Mouse (Mus musculus): ENCODE results near the gene Gga1. TPM values are rescaled to one million over a fixed set of nuclear protein-coding genes. Genes with fewer than 3 reads are reported as not detected.
"Not testable (repeated sequence)": the region's sequence is repeated elsewhere in the genome, so short reads cannot be mapped to it uniquely, and the experiment has no call there.

The Gga1 gene
- polyA plus RNA-seq, 1 experiment from 2014 or later, result 56.5 TPM

DNA sequence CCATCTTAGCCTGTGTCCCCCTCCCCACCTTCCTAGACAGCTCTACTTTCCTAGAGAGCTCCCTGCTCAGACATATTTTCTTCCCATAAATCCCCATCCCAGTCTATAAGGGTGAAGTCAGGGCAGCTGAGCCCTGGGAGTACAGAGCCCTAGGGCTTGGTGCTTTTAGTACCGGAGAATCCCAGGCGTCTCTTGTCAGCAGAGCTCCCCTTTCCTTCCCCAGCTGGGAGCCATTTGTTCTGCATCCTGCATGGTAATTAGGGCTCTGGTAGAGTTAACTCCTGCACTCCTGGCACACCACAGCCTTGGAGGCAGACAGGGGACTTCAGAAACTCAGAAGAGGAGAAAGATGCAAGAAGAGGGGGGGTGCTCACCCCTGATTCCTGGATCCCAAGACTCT lies 37.2 kb upstream of the Gga1 start:
- peaks cover 20% of the 10 kb centered on the region for H3K27me3 ChIP-seq (ENCODE audit: low read depth, poor library complexity, severe bottlenecking)
- peaks cover 81% of the 10 kb centered on the region for H3K4me1 ChIP-seq
- peak overlapping the region; percentile 84 for H3K27ac ChIP-seq
- H3K4me3 ChIP-seq, result 0 out of 2 replicates have a peak overlapping the region, but pooled peaks have one; percentile 9
- peak; percentile 73 for DNase-seq (ENCODE audit: low spot score)
- H3K36me3 ChIP-seq, result no peaks in the 10 kb centered on the region
- WGBS, result 0% methylated on average over 2 of the region's 2 CpGs
- H3K9me3 ChIP-seq (replicated peaks), result no peaks in the 10 kb centered on the region

DNA sequence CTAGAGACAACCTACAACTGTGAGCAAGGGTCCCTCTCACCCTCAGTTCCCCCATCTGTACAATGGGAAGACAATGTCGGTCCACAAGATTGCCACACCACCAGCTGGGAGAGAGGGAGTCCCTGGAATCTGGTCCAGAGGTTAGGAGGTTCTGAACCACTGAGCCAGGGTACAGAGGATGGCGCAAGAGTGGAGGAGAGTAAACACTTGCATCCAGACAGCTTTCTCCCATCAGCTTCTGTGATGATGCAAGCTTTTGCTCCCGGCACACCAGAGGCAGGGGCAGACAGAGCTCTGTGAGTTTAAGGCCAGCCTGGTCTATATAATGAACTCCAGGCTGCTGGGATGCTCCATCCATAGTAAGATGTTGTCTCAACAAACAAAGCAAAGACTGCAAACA lies 36.7 kb upstream of the Gga1 start:
- WGBS, result 42% methylated on average over 3 of the region's 3 CpGs
- peaks cover 23% of the 10 kb centered on the region for H3K27me3 ChIP-seq (ENCODE audit: low read depth, poor library complexity, severe bottlenecking)
- 0 out of 2 replicates have a peak overlapping the region, but pooled peaks have one; percentile 9 for H3K4me3 ChIP-seq
- no peak for DNase-seq (ENCODE audit: low spot score)
- H3K4me1 ChIP-seq, result peaks cover 79% of the 10 kb centered on the region
- no peaks in the 10 kb centered on the region for H3K9me3 ChIP-seq (replicated peaks)
- H3K36me3 ChIP-seq, result no peaks in the 10 kb centered on the region
- H3K27ac ChIP-seq, result peak overlapping the region; percentile 84

DNA sequence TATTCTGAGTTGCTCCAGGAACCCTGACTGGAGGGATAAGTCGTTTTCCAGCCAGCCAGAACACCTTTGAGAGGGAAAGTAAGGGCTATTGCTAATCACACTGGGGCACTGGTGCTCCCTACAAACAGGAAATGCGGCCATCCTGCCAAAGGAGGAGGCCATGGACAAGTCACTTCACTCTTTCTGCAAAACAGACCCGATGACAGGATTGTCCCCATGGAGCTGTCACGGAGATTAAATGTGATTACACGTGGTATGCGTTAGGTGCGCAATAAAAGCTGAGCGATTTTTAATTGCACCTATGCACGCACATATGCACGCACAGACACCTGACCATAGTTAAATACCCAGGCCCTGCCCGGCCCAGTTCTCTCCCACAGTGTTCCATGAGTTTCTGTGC lies 36.2 kb upstream of the Gga1 start:
- H3K4me1 ChIP-seq, result peaks cover 79% of the 10 kb centered on the region
- peaks cover 23% of the 10 kb centered on the region for H3K27me3 ChIP-seq (ENCODE audit: low read depth, poor library complexity, severe bottlenecking)
- no peaks in the 10 kb centered on the region for H3K36me3 ChIP-seq
- H3K4me3 ChIP-seq, result no peak overlapping the region
- no peak for DNase-seq (ENCODE audit: low spot score)
- peak overlapping the region; percentile 84 for H3K27ac ChIP-seq
- 33% methylated on average over 11 of the region's 11 CpGs for WGBS
- no peaks in the 10 kb centered on the region for H3K9me3 ChIP-seq (replicated peaks)

DNA sequence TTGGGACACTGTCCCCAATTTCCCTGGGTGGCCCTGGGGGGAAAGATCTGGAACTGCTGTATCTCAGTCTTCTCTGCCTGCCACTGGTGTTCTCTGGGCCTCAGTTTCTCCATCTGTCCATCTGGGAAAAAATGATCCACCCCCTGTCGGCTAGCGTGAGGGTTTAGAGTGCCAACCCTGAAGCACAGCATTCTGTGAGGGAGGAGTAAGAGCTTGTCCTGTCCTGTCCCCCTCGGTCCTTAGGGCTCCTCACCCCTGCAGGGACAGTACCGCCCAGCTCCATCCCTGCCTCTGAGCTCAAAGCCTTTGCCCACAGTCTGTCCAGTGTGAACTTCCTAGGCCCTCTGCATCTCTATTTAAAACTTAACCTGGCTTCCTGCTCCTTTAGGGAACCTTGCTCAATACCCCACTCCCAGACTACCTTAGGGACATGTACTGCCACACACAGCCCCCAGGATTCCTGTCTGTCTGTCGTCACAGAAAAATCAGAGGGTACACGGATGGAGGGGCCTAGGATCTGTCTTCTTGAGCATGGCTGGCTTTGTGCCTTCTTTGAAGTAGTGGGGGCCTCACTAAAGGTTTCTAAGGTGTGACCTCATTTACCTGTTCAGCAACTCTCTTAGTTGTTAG lies 35.7 kb upstream of the Gga1 start:
- Histone ChIP-seq H3K27ac (peak overlapping the region; percentile 84), H3K4me1 (peaks cover 74% of the 10 kb centered on the region), H3K9me3 (replicated peaks) (no peaks in the 10 kb centered on the region), H3K4me3 (no peak overlapping the region), H3K36me3 (no peaks in the 10 kb centered on the region), H3K27me3 (ENCODE audit: low read depth, poor library complexity, severe bottlenecking) (peaks cover 23% of the 10 kb centered on the region)
- no peak for DNase-seq (ENCODE audit: low spot score)
- 40% methylated on average over 6 of the region's 6 CpGs for WGBS

DNA sequence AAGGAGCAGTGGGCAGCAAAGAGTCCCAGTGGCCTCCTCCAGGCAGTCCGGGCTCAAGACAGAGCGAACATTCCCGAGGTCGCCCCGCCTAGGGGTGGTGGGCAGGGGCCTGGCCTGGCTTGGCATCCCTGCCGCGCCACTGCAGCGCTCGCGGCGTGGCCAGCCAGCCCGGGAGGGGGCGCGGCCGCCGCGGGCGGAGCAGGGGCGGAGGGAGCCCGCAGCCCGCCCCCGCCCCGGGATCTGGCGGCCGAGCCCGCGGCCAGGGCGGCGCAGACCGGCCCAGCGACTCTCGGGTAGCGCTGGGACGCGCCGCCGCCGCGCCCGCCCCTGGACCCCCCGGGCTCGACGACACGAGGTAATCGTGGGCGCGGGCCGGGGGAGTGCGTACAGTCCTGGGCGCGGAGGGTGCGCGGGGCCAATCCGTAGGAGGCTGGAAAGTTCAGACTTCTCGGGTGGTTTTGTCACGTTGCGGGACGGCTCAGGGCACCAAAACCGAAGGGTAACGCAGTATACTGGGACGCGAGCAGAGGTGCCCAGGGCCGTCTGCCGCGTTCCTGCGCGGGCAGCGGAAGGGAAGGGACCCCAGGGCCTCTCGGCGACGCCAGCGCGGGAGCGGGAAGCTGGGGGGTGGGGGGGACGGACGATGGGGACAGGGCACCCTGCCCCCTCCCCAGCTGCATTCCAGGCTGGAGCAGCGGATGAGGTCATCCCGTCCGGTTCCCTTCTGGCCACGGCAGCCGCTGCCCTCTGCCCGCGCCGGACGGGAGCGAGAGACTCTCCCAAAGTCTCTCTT lies 34.4 kb upstream of the Gga1 start, which contains the start of gene Cdc42ep1:
TSS of gene Cdc42ep1 (plus strand) at position 254 of the 793 bp plus-strand sequence.
- H3K27me3 ChIP-seq (ENCODE audit: low read depth, poor library complexity, severe bottlenecking), result peaks cover 23% of the 10 kb centered on the region
- H3K36me3 ChIP-seq, result peaks cover 8% of the 10 kb centered on the region
- DNase-seq (ENCODE audit: low spot score), result peak; percentile 70
- no peaks in the 10 kb centered on the region for H3K9me3 ChIP-seq (replicated peaks)
- H3K4me3 ChIP-seq, result peak within 1 kb of the TSS; percentile 66
- H3K4me1 ChIP-seq, result peaks cover 75% of the 10 kb centered on the region
- H3K27ac ChIP-seq, result peak within 1 kb of the TSS; percentile 93
- WGBS, result under 1% methylated on average over 86 of the region's 86 CpGs

DNA sequence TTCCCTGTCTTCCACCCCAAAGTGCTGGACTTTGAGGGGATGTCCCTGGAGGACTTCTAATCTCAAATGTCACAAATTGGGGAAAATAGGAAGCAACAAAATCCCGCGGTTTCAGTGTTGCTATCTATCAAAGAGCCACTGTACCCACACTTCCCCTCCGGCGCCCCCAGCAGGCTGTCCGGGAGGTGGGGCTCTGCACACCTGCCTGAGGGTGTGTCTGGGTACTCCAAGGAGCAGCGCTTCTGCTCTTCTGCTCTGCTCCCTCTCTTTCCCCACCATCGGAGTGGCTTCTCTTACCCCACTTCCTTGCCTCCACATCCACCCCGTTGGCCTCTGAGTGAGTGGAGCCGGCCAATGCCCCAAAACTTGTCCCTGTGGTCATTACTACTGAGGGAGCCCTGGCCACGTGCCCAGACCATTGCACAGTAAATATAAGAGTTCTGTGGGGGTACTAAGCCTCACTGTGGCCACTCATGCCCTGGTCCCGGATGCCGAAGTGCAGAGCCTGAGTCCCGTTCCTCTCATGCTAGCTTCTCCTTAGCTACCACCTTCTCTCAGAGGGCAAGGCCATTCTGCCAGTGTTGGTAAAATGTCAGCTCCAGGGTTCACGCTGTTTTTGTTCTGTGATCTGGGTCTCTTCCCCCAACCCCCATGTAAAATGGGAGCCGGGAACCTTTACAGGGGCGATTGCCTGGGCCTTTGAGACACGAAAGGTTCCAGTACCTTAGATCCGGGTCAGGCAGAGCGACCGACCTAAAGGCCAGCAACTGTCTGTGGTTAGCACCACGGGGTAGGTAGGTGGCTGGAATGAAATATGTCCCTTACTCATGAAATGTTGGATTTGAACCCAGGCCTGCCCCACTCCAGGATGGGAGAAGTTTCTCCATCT lies 33.2 kb upstream of the Gga1 start:
- peak overlapping the region; percentile 93 for H3K27ac ChIP-seq
- H3K36me3 ChIP-seq, result peaks cover 13% of the 10 kb centered on the region
- peaks cover 23% of the 10 kb centered on the region for H3K27me3 ChIP-seq (ENCODE audit: low read depth, poor library complexity, severe bottlenecking)
- H3K4me1 ChIP-seq, result peaks cover 75% of the 10 kb centered on the region
- no peak for DNase-seq (ENCODE audit: low spot score)
- no peaks in the 10 kb centered on the region for H3K9me3 ChIP-seq (replicated peaks)
- WGBS, result 33% methylated on average over 21 of the region's 21 CpGs
- H3K4me3 ChIP-seq, result peak overlapping the region; percentile 66

DNA sequence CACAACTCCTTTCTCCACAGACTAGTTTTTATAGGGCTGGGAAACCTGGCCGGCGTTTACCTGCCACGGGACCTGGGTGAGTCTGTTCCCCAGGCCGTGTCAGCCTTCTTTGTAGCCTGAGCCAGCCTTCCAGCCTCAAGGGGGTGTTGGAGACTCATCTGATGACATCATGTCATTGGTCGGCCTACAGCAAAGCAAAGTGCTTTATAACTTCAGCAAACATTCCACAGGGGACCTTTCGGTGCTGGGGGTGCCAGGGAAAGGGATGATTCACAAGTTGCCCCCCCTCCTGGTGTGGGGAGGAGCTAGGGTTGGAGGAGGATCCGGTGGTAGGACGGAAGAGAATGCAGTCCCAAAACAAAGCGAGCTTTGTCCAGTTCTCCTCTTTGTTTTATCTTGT lies 32.2 kb upstream of the Gga1 start:
- Histone ChIP-seq H3K4me3 (peak overlapping the region; percentile 66), H3K9me3 (replicated peaks) (no peaks in the 10 kb centered on the region), H3K4me1 (peaks cover 69% of the 10 kb centered on the region), H3K36me3 (peaks cover 19% of the 10 kb centered on the region), H3K27me3 (ENCODE audit: low read depth, poor library complexity, severe bottlenecking) (peaks cover 26% of the 10 kb centered on the region), H3K27ac (peak overlapping the region; percentile 93)
- no peak for DNase-seq (ENCODE audit: low spot score)
- 38% methylated on average over 9 of the region's 9 CpGs for WGBS

DNA sequence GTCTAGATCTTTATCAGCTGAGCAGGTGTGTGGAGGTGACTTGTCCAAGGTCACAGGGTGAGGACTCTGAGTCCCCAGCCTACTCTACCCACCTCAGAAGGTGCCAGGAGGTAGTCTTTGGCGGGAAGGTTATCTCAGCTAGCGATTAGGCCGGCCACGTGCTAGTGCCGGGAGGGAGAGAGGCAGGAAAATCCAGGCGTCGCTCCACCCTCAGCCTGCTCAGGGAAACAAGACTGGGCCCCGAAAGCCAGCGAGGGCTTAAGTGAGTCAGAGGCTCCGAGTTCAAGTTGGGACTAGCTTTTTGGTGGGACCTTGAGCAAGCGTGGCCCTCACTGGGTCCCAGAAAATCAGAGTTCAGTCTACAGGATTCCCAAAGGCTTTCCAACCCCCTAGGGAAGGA lies 31.7 kb upstream of the Gga1 start:
- peak overlapping the region; percentile 50 for H3K27ac ChIP-seq
- peaks cover 26% of the 10 kb centered on the region for H3K27me3 ChIP-seq (ENCODE audit: low read depth, poor library complexity, severe bottlenecking)
- DNase-seq (ENCODE audit: low spot score), result no peak
- no peaks in the 10 kb centered on the region for H3K9me3 ChIP-seq (replicated peaks)
- no peak overlapping the region for H3K4me3 ChIP-seq
- 72% methylated on average over 11 of the region's 11 CpGs for WGBS
- H3K36me3 ChIP-seq, result peaks cover 19% of the 10 kb centered on the region
- H3K4me1 ChIP-seq, result peaks cover 69% of the 10 kb centered on the region

DNA sequence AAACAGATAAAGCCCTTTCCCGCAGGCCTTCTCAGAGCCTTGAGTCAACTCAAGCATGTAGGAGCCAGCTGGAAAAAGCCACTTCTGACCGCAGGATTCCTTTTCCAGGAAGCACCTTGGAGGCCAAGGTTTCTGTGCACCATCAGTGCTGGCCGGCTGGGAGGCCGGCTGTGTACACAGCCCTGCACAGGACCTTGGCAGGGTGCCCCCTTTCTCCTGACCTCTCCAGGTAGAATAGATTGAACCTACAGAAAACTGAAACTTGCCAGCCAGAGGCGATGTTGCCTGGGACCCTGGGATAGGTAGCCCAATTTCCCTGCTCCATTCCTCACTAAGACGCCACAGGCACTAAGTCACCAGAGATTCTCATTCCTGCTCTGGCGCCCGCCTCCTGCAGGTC lies 31.1 kb upstream of the Gga1 start:
- peak overlapping the region; percentile 50; the same call in 1 of the 2 replicates for H3K27ac ChIP-seq
- H3K36me3 ChIP-seq, result peaks cover 19% of the 10 kb centered on the region
- peaks cover 26% of the 10 kb centered on the region for H3K27me3 ChIP-seq (ENCODE audit: low read depth, poor library complexity, severe bottlenecking)
- no peak for DNase-seq (ENCODE audit: low spot score)
- H3K4me1 ChIP-seq, result peaks cover 69% of the 10 kb centered on the region
- no peaks in the 10 kb centered on the region for H3K9me3 ChIP-seq (replicated peaks)
- no peak overlapping the region for H3K4me3 ChIP-seq
- 90% methylated on average over 8 of the region's 8 CpGs for WGBS

DNA sequence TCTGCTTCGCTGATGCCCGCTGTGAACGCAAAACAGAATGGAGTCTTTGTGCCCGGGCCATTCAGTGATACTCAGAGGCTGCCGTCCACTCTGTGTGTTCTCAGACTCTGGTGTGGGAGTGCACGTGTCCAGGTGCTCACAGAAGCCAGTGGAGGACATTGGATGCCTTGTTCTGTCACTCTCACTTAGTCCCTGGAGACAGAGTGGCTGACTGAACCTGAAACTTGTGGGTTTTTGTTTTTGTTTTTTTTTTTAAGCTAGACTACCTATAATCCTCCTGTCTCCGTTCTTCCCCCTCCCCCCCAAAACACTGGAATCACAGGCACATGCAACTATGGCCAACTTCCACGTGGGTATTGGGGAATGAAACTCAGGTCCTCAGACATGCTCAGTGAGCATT lies 30.6 kb upstream of the Gga1 start:
- no peak for DNase-seq (ENCODE audit: low spot score)
- Histone ChIP-seq H3K9me3 (replicated peaks) (no peaks in the 10 kb centered on the region), H3K4me1 (peaks cover 69% of the 10 kb centered on the region), H3K27me3 (ENCODE audit: low read depth, poor library complexity, severe bottlenecking) (peaks cover 26% of the 10 kb centered on the region), H3K36me3 (peaks cover 19% of the 10 kb centered on the region), H3K27ac (no peak overlapping the region), H3K4me3 (no peak overlapping the region)
- WGBS, result 91% methylated on average over 8 of the region's 8 CpGs

DNA sequence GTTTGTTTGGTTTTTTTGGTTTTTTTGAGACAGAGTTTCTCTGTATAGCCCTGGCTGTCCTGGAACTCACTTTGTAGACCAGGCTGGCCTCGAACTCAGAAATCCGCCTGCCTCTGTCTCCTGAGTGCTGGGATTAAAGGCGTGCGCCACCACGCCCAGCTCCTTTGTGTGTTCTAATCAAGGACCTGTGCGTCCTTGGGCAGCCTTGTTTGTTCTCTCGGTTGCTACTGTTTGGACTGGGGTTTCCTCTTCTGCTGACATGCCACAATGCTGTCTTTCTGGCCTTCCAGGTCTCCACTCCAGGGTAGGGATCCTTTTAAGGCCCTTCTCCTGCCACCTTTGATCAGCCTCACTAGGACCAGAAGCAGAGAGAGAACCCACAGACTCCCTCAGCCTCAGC lies 30.2 kb upstream of the Gga1 start:
- DNase-seq (ENCODE audit: low spot score); H3K4me3 ChIP-seq; H3K9me3 ChIP-seq (replicated peaks); H3K27ac ChIP-seq: not testable (repeated sequence)
- H3K27me3 ChIP-seq (ENCODE audit: low read depth, poor library complexity, severe bottlenecking), result peaks cover 26% of the 10 kb centered on the region
- H3K36me3 ChIP-seq, result peaks cover 19% of the 10 kb centered on the region
- WGBS, result 91% methylated on average over 7 of the region's 7 CpGs
- H3K4me1 ChIP-seq, result peaks cover 69% of the 10 kb centered on the region

DNA sequence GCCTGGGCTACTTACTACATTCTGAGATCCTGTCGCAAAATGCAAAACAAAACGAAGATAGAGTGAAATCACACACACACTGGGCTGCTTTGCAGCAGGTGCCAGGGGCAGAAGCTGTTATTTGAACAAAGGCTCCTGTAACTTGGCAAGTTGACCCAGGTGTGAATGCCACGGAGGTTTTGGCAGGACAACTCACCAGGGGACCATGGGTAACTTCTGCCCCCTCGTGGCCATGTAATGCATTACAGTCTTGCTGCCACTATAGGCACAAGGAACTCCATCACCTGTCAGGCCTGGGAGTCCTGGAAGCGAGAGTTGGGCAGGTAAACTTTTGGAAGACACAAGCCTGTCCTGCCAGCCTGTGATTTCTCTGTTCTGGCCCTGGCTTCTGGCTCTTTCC lies 28.5 kb upstream of the Gga1 start:
- Histone ChIP-seq H3K4me1 (peaks cover 55% of the 10 kb centered on the region), H3K36me3 (peaks cover 19% of the 10 kb centered on the region), H3K27me3 (ENCODE audit: low read depth, poor library complexity, severe bottlenecking) (peaks cover 19% of the 10 kb centered on the region), H3K9me3 (replicated peaks) (no peaks in the 10 kb centered on the region), H3K27ac (no peak overlapping the region), H3K4me3 (no peak overlapping the region)
- DNase-seq (ENCODE audit: low spot score), result peak; percentile 90
- WGBS, result 28% methylated on average over 5 of the region's 5 CpGs
